Mouse (Mus musculus) intestine, embryonic 15.5 days (tissue): ENCODE results near the gene Ptgdr2. TPM values are rescaled to one million over a fixed set of nuclear protein-coding genes. Genes with fewer than 3 reads are reported as not detected.
A peak's percentile ranks its signal among the peaks of the same experiment; 100 is the strongest.

Experiments
- ATAC-seq: fragments of 200-750 bp; cut with Nextera tagmentation; 2 replicates; pipeline ENCODE4 v1.8.0; 2017; ENCODE audit warnings: moderate TSS enrichment, moderate library complexity
- H3K27ac ChIP-seq: fragments of 300-500 bp; sonication (generic); 2 replicates; pipeline ENCODE4 v1.5.1; 2015; ENCODE audit warnings: mild to moderate bottlenecking, inconsistent platforms
- H3K27me3 ChIP-seq: fragments of 300-500 bp; sonication (generic); replicated peaks from 2 replicates; pipeline ENCODE4 v1.6.1; 2015; ENCODE audit warnings: inconsistent platforms
- H3K36me3 ChIP-seq: fragments of 300-500 bp; sonication (generic); 2 replicates; pipeline ENCODE4 v1.6.1; 2015; ENCODE audit warnings: inconsistent platforms
- H3K4me1 ChIP-seq: fragments of 300-500 bp; sonication (generic); replicated peaks from 2 replicates; pipeline ENCODE4 v1.6.1; 2015; ENCODE audit warnings: inconsistent platforms
- H3K4me2 ChIP-seq: fragments of 300-500 bp; sonication (generic); replicated peaks from 2 replicates; pipeline ENCODE4 v1.6.1; 2015; ENCODE audit warnings: mild to moderate bottlenecking, inconsistent platforms
- H3K4me3 ChIP-seq: fragments of 300-500 bp; sonication (generic); replicated peaks from 2 replicates; pipeline ENCODE4 v1.5.1; 2015; ENCODE audit warnings: inconsistent platforms
- H3K9ac ChIP-seq: fragments of 300-500 bp; sonication (generic); 2 replicates; pipeline ENCODE4 v1.6.1; 2015; ENCODE audit warnings: inconsistent platforms
- H3K9me3 ChIP-seq: fragments of 300-500 bp; sonication (generic); 2 replicates; pipeline ENCODE4 v1.6.1; 2016; ENCODE audit warnings: inconsistent platforms
- WGBS: fragments of 180-500 bp; shearing (Covaris S2); methylation state at CpG from one replicate; pipeline ENCODE4 v1.1.7; 2015; 5-methylcytosine and 5-hydroxymethylcytosine counted together
- polyA plus RNA-seq: library from polyadenylated mRNA; unstranded; fragments of >200 nt; fragmentation: Nextera tagmentation; extraction: Ambion mirVana; gene quantifications from 2 replicates; pipeline ENCODE4 v1.2.1, GENCODE M21; 2015

The Ptgdr2 gene
- polyA plus RNA-seq, 1 experiment from 2014 or later: 0.05 TPM

- ATAC-seq: peak; percentile 78
- H3K36me3 ChIP-seq: no peaks in the 10 kb centered on the region
- H3K4me3 ChIP-seq: no peak overlapping the region
- H3K27me3 ChIP-seq: no peaks in the 10 kb centered on the region
- no peak overlapping the region for H3K27ac ChIP-seq
- H3K9ac ChIP-seq: no peak overlapping the region
- no peaks in the 10 kb centered on the region for H3K4me1 ChIP-seq
- H3K9me3 ChIP-seq: no peaks in the 10 kb centered on the region
- 30% methylated on average over 11 of the region's 11 CpGs for WGBS
- no peak overlapping the region for H3K4me2 ChIP-seq
Measured at GRCm38 (mm10) chr19:10959085-10959977, 22.4 kb downstream of the Ptgdr2 start.

GRCm38 (mm10) chr19:10959978-10960346 is 23.0 kb downstream of the Ptgdr2 start:
- ATAC-seq: peak; percentile 35
- 42% methylated on average over 12 of the region's 12 CpGs for WGBS
- no peaks in the 10 kb centered on the region for H3K9me3 ChIP-seq

GRCm38 (mm10) chr19:10965721-10966120 is 28.8 kb downstream of the Ptgdr2 start:
- Histone ChIP-seq H3K4me2 (no peak overlapping the region), H3K36me3 (no peaks in the 10 kb centered on the region), H3K27me3 (no peaks in the 10 kb centered on the region), H3K4me1 (no peaks in the 10 kb centered on the region), H3K27ac (no peak overlapping the region), H3K4me3 (no peak overlapping the region), H3K9me3 (no peaks in the 10 kb centered on the region), H3K9ac (no peak overlapping the region)
- 90% methylated on average over 7 of the region's 7 CpGs for WGBS
- ATAC-seq: no peak

More at GRCm38 (mm10) chr19:10959978-10960346, 23.0 kb downstream of the Ptgdr2 start:
- Histone ChIP-seq H3K4me1 (no peaks in the 10 kb centered on the region), H3K4me3 (no peak overlapping the region), H3K27ac (no peak overlapping the region), H3K9ac (no peak overlapping the region), H3K4me2 (no peak overlapping the region), H3K36me3 (no peaks in the 10 kb centered on the region), H3K27me3 (no peaks in the 10 kb centered on the region)

GRCm38 (mm10) chr19:10968578-10968977 is 31.6 kb downstream of the Ptgdr2 start:
- Histone ChIP-seq H3K4me2 (no peak overlapping the region), H3K4me3 (no peak overlapping the region), H3K36me3 (no peaks in the 10 kb centered on the region), H3K27me3 (no peaks in the 10 kb centered on the region), H3K27ac (no peak overlapping the region), H3K4me1 (peaks cover 7% of the 10 kb centered on the region), H3K9ac (no peak overlapping the region), H3K9me3 (no peaks in the 10 kb centered on the region)
- WGBS: 93% methylated on average over 7 of the region's 7 CpGs
- ATAC-seq: no peak

GRCm38 (mm10) chr19:10970457-10970856 is 33.5 kb downstream of the Ptgdr2 start:
- Histone ChIP-seq H3K27me3 (no peaks in the 10 kb centered on the region), H3K4me3 (no peak overlapping the region), H3K4me1 (peaks cover 21% of the 10 kb centered on the region), H3K9me3 (no peaks in the 10 kb centered on the region), H3K4me2 (no peak overlapping the region), H3K36me3 (no peaks in the 10 kb centered on the region), H3K9ac (no peak overlapping the region), H3K27ac (no peak overlapping the region)
- ATAC-seq: no peak
- 64% methylated on average over 3 of the region's 3 CpGs for WGBS

- H3K4me1 ChIP-seq: peaks cover 23% of the 10 kb centered on the region
- peak overlapping the region; percentile 87 for H3K27ac ChIP-seq
- no peak overlapping the region for H3K4me2 ChIP-seq
- H3K27me3 ChIP-seq: no peaks in the 10 kb centered on the region
- no peak overlapping the region for H3K9ac ChIP-seq
- 72% methylated on average over 3 of the region's 3 CpGs for WGBS
- H3K36me3 ChIP-seq: no peaks in the 10 kb centered on the region
- H3K9me3 ChIP-seq: no peaks in the 10 kb centered on the region
- no peak overlapping the region for H3K4me3 ChIP-seq
- ATAC-seq: no peak
Measured at GRCm38 (mm10) chr19:10972660-10973059, 35.7 kb downstream of the Ptgdr2 start.

GRCm38 (mm10) chr19:10973187-10973586 is 36.2 kb downstream of the Ptgdr2 start:
- no peak; the same call in 1 of the 2 replicates for ATAC-seq
- peaks cover 23% of the 10 kb centered on the region for H3K4me1 ChIP-seq
- H3K4me3 ChIP-seq: no peak overlapping the region
- no peaks in the 10 kb centered on the region for H3K9me3 ChIP-seq
- H3K36me3 ChIP-seq: no peaks in the 10 kb centered on the region
- H3K9ac ChIP-seq: no peak overlapping the region
- no peaks in the 10 kb centered on the region for H3K27me3 ChIP-seq
- 39% methylated on average over 2 of the region's 2 CpGs for WGBS
- peak overlapping the region; percentile 87 for H3K27ac ChIP-seq
- H3K4me2 ChIP-seq: 0 out of 2 replicates have a peak overlapping the region, but pooled peaks have one; percentile 42

DNA sequence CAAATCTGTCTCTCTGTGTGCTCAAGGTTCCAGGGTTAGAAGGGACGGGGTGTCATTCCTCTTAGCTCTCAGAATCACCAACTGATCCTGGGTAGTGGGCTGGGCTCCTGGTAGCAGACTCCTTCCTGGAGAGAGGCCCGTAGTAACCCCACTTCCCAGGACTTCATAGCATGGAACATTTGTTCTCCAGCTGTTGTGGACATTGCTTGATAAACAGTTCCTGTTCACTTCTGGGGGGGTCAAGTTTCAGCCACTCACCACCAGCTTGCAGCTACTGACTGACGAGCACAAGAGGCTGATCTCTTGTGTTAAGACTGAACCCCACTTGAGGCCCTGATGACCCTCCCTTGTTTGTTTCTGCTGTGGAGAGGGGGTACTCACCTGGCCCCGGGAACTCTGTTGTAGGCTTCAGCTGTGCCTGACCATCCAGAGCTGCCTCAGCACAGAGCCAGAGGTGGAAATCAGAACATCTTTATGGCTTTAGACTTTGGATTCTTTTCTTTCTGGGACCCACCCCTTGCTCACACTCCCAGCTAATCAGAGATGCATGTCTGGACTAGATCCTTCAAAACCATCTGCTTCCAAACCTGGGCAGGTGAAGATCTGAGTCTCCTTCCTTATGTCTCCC is 37.4 kb downstream of the Ptgdr2 start, which contains the start of gene Ms4a10:
TSS of gene Ms4a10 (minus strand) at position 433 of the 628 bp plus-strand sequence.
- H3K4me3 ChIP-seq: no peak within 1 kb of the TSS
- H3K27ac ChIP-seq: peak within 1 kb of the TSS; percentile 87
- peak within 1 kb of the TSS; percentile 42 for H3K4me2 ChIP-seq
- H3K9ac ChIP-seq: peak within 1 kb of the TSS; percentile 8; the same call in 1 of the 2 replicates
- H3K27me3 ChIP-seq: no peaks in the 10 kb centered on the region
- peak; percentile 89 for ATAC-seq
- H3K4me1 ChIP-seq: peaks cover 28% of the 10 kb centered on the region
- WGBS: 13% methylated on average over 4 of the region's 4 CpGs
- H3K9me3 ChIP-seq: no peaks in the 10 kb centered on the region
- no peaks in the 10 kb centered on the region for H3K36me3 ChIP-seq

- 0 out of 2 replicates have a peak, but pooled peaks have one; percentile 8 for ATAC-seq
- WGBS: 72% methylated on average over 2 of the region's 2 CpGs
- Histone ChIP-seq H3K27ac (peak overlapping the region; percentile 87; the same call in 1 of the 2 replicates), H3K4me1 (peaks cover 34% of the 10 kb centered on the region), H3K36me3 (no peaks in the 10 kb centered on the region), H3K9ac (no peak overlapping the region), H3K4me3 (no peak overlapping the region), H3K4me2 (no peak overlapping the region), H3K27me3 (no peaks in the 10 kb centered on the region), H3K9me3 (no peaks in the 10 kb centered on the region)
Measured at GRCm38 (mm10) chr19:10975187-10975586, 38.2 kb downstream of the Ptgdr2 start.

DNA sequence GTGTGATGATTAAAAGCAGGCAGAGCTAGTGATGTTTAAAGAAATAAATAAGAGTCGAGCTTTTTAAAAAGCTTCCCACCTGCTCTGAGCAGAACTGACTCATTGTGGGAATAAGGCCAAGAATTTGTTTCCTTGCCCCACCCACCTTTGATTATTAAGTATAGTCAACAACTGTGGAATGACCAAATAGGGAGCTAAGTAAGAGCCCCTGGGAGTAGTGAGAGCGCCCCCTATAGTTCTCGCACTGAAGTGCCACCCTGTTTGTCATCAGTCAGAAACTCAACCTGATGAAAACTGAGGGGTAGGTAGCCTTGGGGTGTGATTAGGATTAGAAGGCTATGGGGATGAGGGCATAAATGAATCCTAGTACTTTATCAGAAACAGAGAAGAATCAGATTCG is 39.4 kb downstream of the Ptgdr2 start:
- Histone ChIP-seq H3K9me3 (no peaks in the 10 kb centered on the region), H3K4me2 (no peak overlapping the region), H3K27ac (no peak overlapping the region), H3K27me3 (no peaks in the 10 kb centered on the region), H3K4me1 (peaks cover 34% of the 10 kb centered on the region), H3K4me3 (no peak overlapping the region), H3K9ac (no peak overlapping the region), H3K36me3 (no peaks in the 10 kb centered on the region)
- WGBS: 45% methylated on average over 4 of the region's 4 CpGs
- ATAC-seq: no peak

- no peak overlapping the region for H3K27ac ChIP-seq
- H3K27me3 ChIP-seq: no peaks in the 10 kb centered on the region
- H3K4me3 ChIP-seq: no peak overlapping the region
- H3K9me3 ChIP-seq: no peaks in the 10 kb centered on the region
- peaks cover 19% of the 10 kb centered on the region for H3K4me1 ChIP-seq
- H3K9ac ChIP-seq: no peak overlapping the region
- H3K36me3 ChIP-seq: no peaks in the 10 kb centered on the region
- peak overlapping the region; percentile 37 for H3K4me2 ChIP-seq
- WGBS: 11% methylated on average over 18 of the region's 18 CpGs
- peak; percentile 34 for ATAC-seq
Measured at GRCm38 (mm10) chr19:10979184-10980168, 42.5 kb downstream of the Ptgdr2 start.
